ENCODE assay signal across 31 mouse cellular contexts in genomic region chrX:151420791-151421190, GRCm38 (mm10).
"Had no signal": no experiment of that assay in that cellular context is flagged by ENCODE, and none has a peak within 500 bp of the region (broad histone marks: within the 10 kb centered on the region; RNA-seq: fewer than 3 reads in every experiment).

No protein-coding gene starts in this region.

- H3K9ac ChIP-seq: limb, embryonic 12.5 days; limb, embryonic 13.5 days; limb, embryonic 15.5 days; liver, embryonic 12.5 days; liver, embryonic 13.5 days; liver, embryonic 14.5 days; liver, embryonic 15.5 days; liver, postnatal 0 days; lung, embryonic 14.5 days; lung, embryonic 15.5 days; midbrain, embryonic 12.5 days; midbrain, embryonic 13.5 days; neural tube, embryonic 12.5 days had no signal

- H3K36me3 ChIP-seq: limb, embryonic 10.5 days; limb, embryonic 12.5 days; limb, embryonic 13.5 days; limb, embryonic 15.5 days; liver, embryonic 12.5 days; liver, embryonic 13.5 days; liver, embryonic 15.5 days; lung, embryonic 15.5 days; midbrain, embryonic 10.5 days; midbrain, embryonic 12.5 days; midbrain, embryonic 13.5 days; neural tube, embryonic 12.5 days had no signal

- H3K4me3 ChIP-seq: limb, embryonic 10.5 days; limb, embryonic 12.5 days; limb, embryonic 13.5 days; limb, embryonic 15.5 days; liver, embryonic 12.5 days; liver, embryonic 13.5 days; liver, embryonic 15.5 days; lung, embryonic 15.5 days; megakaryocyte, embryonic 14.5 days; midbrain, embryonic 10.5 days; midbrain, embryonic 12.5 days; midbrain, embryonic 13.5 days; myocyte; neural tube, embryonic 12.5 days had no signal

- DNase-seq: left cerebral cortex, postnatal 4 days; liver; liver, embryonic 13.5 days; liver, postnatal 0 days; lung, adult 18-20 months; lung, adult 2 months; lung, embryonic 14.5 days; lung, postnatal 10 days; lung, postnatal 14 days; lung, postnatal 36 days; lung, postnatal 4 days; midbrain, embryonic 14.5 days had no signal

- H3K9me3 ChIP-seq: limb, embryonic 10.5 days; limb, embryonic 12.5 days; limb, embryonic 13.5 days; limb, embryonic 15.5 days; liver, embryonic 12.5 days; liver, embryonic 13.5 days; liver, embryonic 15.5 days; lung, embryonic 15.5 days; megakaryocyte, embryonic 14.5 days; midbrain, embryonic 10.5 days; midbrain, embryonic 12.5 days; midbrain, embryonic 13.5 days; neural tube, embryonic 12.5 days had no signal

- H3K27ac ChIP-seq: limb, embryonic 10.5 days; limb, embryonic 12.5 days; limb, embryonic 13.5 days; limb, embryonic 15.5 days; liver, embryonic 12.5 days; liver, embryonic 13.5 days; liver, embryonic 14.5 days; liver, embryonic 15.5 days; lung, embryonic 15.5 days; macrophage; midbrain, embryonic 10.5 days; midbrain, embryonic 12.5 days; midbrain, embryonic 13.5 days; neural tube, embryonic 12.5 days had no signal

- H3K4me1 ChIP-seq: limb, embryonic 10.5 days; limb, embryonic 12.5 days; limb, embryonic 13.5 days; limb, embryonic 15.5 days; liver, embryonic 12.5 days; liver, embryonic 13.5 days; liver, embryonic 15.5 days; lung, embryonic 15.5 days; megakaryocyte, embryonic 14.5 days; midbrain, embryonic 10.5 days; midbrain, embryonic 12.5 days; midbrain, embryonic 13.5 days; neural tube, embryonic 12.5 days had no signal

- H3K4me2 ChIP-seq: limb, embryonic 12.5 days; limb, embryonic 13.5 days; limb, embryonic 15.5 days; liver, embryonic 11.5 days; liver, embryonic 12.5 days; liver, embryonic 13.5 days; liver, embryonic 15.5 days; lung, embryonic 14.5 days; lung, embryonic 15.5 days; midbrain, embryonic 11.5 days; midbrain, embryonic 12.5 days; midbrain, embryonic 13.5 days; neural tube, embryonic 12.5 days had no signal

- ATAC-seq: liver, embryonic 12.5 days; liver, postnatal 0 days; lung, postnatal 0 days; midbrain, embryonic 13.5 days; midbrain, embryonic 16.5 days had no signal

- H3K27me3 ChIP-seq: limb, embryonic 13.5 days; limb, embryonic 15.5 days; liver, embryonic 12.5 days; liver, embryonic 13.5 days; liver, embryonic 15.5 days; lung, embryonic 15.5 days; neural tube, embryonic 12.5 days had no signal
